Comparison of ENCODE assay signal across 8 mouse cellular contexts in genomic region chr4:134730106-134730505, GRCm38 (mm10). TPM values are rescaled to one million over a fixed set of nuclear protein-coding genes. Genes with fewer than 3 reads are reported as not detected.
DNase-seq lines count a peak whose midpoint lies in the region; ATAC-seq and TF ChIP-seq lines count a peak whose summit lies in the region.
"Had no signal": no experiment of that assay in that cellular context is flagged by ENCODE, and none has a peak within 500 bp of the region (broad histone marks: within the 10 kb centered on the region; RNA-seq: fewer than 3 reads in every experiment).

No protein-coding gene starts in this region.

- H3K27me3 ChIP-seq in neural tube, embryonic 13.5 days: no peaks in the 10 kb centered on the region; the same call in 1 of the 2 replicates
- no peaks in the 10 kb centered on the region for H3K27me3 ChIP-seq in neural tube, embryonic 15.5 days (replicated peaks)
- H3K27me3 ChIP-seq in forebrain, postnatal 0 days (ENCODE audit: insufficient read depth, low read length): no peaks in the 10 kb centered on the region

- 0 out of 2 replicates have a peak, but pooled peaks have one; percentile 21 for ATAC-seq in neural tube, embryonic 13.5 days (ENCODE audit: low read depth)
- ATAC-seq in neural tube, embryonic 15.5 days (ENCODE audit: low FRiP score): no peak
- ATAC-seq in forebrain, postnatal 0 days: peak; percentile 27; the same call in 1 of the 2 replicates

- no peaks in the 10 kb centered on the region for H3K9me3 ChIP-seq in neural tube, embryonic 13.5 days
- H3K9me3 ChIP-seq in neural tube, embryonic 15.5 days (replicated peaks): no peaks in the 10 kb centered on the region
- no peaks in the 10 kb centered on the region for H3K9me3 ChIP-seq in forebrain, postnatal 0 days (ENCODE audit: low read length)

- H3K9ac ChIP-seq in neural tube, embryonic 13.5 days: no peak overlapping the region
- H3K9ac ChIP-seq in neural tube, embryonic 15.5 days (replicated peaks): no peak overlapping the region
- no peak overlapping the region for H3K9ac ChIP-seq in forebrain, postnatal 0 days

- no peak for TF ChIP-seq CTCF in forebrain, postnatal 0 days (IDR thresholded peaks at IDR 0.05; ENCODE audit: low read depth)
- TF ChIP-seq CTCF in gastrocnemius, adult 2 months (IDR thresholded peaks at IDR 0.05): no peak

- H3K36me3 ChIP-seq in neural tube, embryonic 13.5 days: no peaks in the 10 kb centered on the region
- no peaks in the 10 kb centered on the region for H3K36me3 ChIP-seq in neural tube, embryonic 15.5 days
- no peaks in the 10 kb centered on the region for H3K36me3 ChIP-seq in forebrain, postnatal 0 days (ENCODE audit: insufficient read depth)

- DNase-seq in forebrain, postnatal 0 days: no peak
- peak; percentile 60 to 65 for DNase-seq in kidney, postnatal 36 days
- no peak for DNase-seq in urinary bladder, postnatal 4 days (ENCODE audit: low spot score in 2 of 2)
- DNase-seq in gastrocnemius, postnatal 36 days: no peak
- no peak for DNase-seq in gastrocnemius, adult 2 months
- DNase-seq: adrenal gland, adult 8-10 months had no signal

- no peak overlapping the region for H3K4me3 ChIP-seq in neural tube, embryonic 13.5 days
- no peak overlapping the region for H3K4me3 ChIP-seq in neural tube, embryonic 15.5 days (replicated peaks)
- H3K4me3 ChIP-seq in forebrain, postnatal 0 days (ENCODE audit: low read depth, low read length): no peak overlapping the region
- H3K4me3 ChIP-seq in gastrocnemius, adult 2 months: no peak overlapping the region

- H3K27ac ChIP-seq in neural tube, embryonic 13.5 days (replicated peaks): no peak overlapping the region
- no peak overlapping the region for H3K27ac ChIP-seq in neural tube, embryonic 15.5 days (replicated peaks)
- no peak overlapping the region for H3K27ac ChIP-seq in forebrain, postnatal 0 days (ENCODE audit: low read depth, low read length)
- H3K27ac ChIP-seq in gastrocnemius, adult 2 months: no peak overlapping the region

- 3% methylated on average over 8 of the region's 8 CpGs for WGBS in neural tube, embryonic 13.5 days
- WGBS in neural tube, embryonic 15.5 days: 8% methylated on average over 8 of the region's 8 CpGs
- WGBS in forebrain, postnatal 0 days: 6% methylated on average over 8 of the region's 8 CpGs

- peaks cover 27% of the 10 kb centered on the region for H3K4me1 ChIP-seq in neural tube, embryonic 13.5 days (replicated peaks)
- H3K4me1 ChIP-seq in neural tube, embryonic 15.5 days: peaks cover 19% of the 10 kb centered on the region
- H3K4me1 ChIP-seq in forebrain, postnatal 0 days (ENCODE audit: insufficient read depth): no peaks in the 10 kb centered on the region

- intact Hi-C loops in gastrocnemius, postnatal 36 days (cut with DNase I): no loop called here
- intact Hi-C loops in gastrocnemius, adult 2 months (cut with DNase I): no loop called here

- no peak overlapping the region for H3K4me2 ChIP-seq in neural tube, embryonic 13.5 days
- no peak overlapping the region for H3K4me2 ChIP-seq in neural tube, embryonic 15.5 days
- H3K4me2 ChIP-seq in forebrain, postnatal 0 days (ENCODE audit: low read depth): no peak overlapping the region

RNA-seq across cellular contexts. Expression of gene Man1c1, which starts 26.0 kb away (rescaled TPM):
- polyA plus RNA-seq in neural tube, embryonic 13.5 days (2015; fragmentation: Nextera tagmentation; extraction: Ambion mirVana): 5.3 and 5.7 TPM in 2 replicates
- 4.7 and 4.9 TPM in 2 replicates for polyA plus RNA-seq in neural tube, embryonic 15.5 days (2015; fragmentation: Nextera tagmentation; extraction: Ambion mirVana)
- total RNA-seq in forebrain, postnatal 0 days (2014; rRNA removed): 8.3 and 9.9 TPM in 2 replicates
- polyA plus RNA-seq in forebrain, postnatal 0 days (2015; fragmentation: Nextera tagmentation; extraction: Ambion mirVana): 1.7 and 2.4 TPM in 2 replicates
- 1 to 10 TPM; 3.1 to 3.8 TPM for total RNA-seq in gastrocnemius, postnatal 36 days (2021)
- total RNA-seq in gastrocnemius, adult 2 months (2021): 1 to 10 TPM; 2.9 to 4.2 TPM

RNA-seq across cellular contexts. Expression of gene Ldlrap1, which starts 37.7 kb away (rescaled TPM):
- polyA plus RNA-seq in neural tube, embryonic 13.5 days (2015; fragmentation: Nextera tagmentation; extraction: Ambion mirVana): 3.6 and 4.9 TPM in 2 replicates
- 2.4 and 7.9 TPM in 2 replicates for polyA plus RNA-seq in neural tube, embryonic 15.5 days (2015; fragmentation: Nextera tagmentation; extraction: Ambion mirVana)
- 1.2 and 1.7 TPM in 2 replicates for total RNA-seq in forebrain, postnatal 0 days (2014; rRNA removed)
- polyA plus RNA-seq in forebrain, postnatal 0 days (2015; fragmentation: Nextera tagmentation; extraction: Ambion mirVana): 2.3 TPM in 2 replicates
- total RNA-seq in gastrocnemius, postnatal 36 days (2021): 1 to 10 TPM; 4.0 to 6.1 TPM
- 1 to 10 TPM; 5.7 to 6.6 TPM for total RNA-seq in gastrocnemius, adult 2 months (2021)

Comparison
In these comparisons a context has a peak if more than half of its experiments do, and no peak if none do; other contexts are left out.
1. DNase-seq: peak in kidney, postnatal 36 days (2 of 2); none in forebrain, postnatal 0 days (single experiment), urinary bladder, postnatal 4 days (0 of 2), gastrocnemius, postnatal 36 days (0 of 2) and gastrocnemius, adult 2 months (single experiment).